Mouse (Mus musculus): ENCODE measurements around the gene Bet1l. TPM values are rescaled to one million over a fixed set of nuclear protein-coding genes. Genes with fewer than 3 reads are reported as not detected.

Bet1l gene
- polyA plus RNA-seq, 1 experiment from 2014 or later, result 27.9 TPM

DNA sequence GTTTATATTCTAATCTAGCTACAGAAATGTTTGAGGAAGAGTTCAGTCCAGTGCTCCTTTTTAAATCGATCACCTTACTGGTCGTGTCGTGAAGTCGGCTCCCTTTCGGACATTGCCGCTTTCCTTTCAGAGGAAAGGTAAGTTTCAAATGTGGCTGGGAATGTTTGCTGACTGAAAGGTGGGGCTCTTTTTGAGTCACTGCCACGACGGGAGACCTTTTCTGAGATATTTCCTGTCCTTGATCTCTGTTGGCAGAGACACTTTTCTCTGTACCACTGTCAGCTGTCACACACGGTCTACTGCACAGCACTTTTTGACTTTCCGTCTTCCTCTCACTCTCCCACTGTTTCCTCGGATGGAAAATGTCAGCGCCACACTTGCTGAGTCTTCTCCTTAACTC, 44.5 kb downstream of the Bet1l start:
- H3K4me1 ChIP-seq (ENCODE audit: control insufficient read depth, insufficient read depth, low read length), result no peaks in the 10 kb centered on the region
- peak; percentile 6 for DNase-seq (ENCODE audit: low spot score)
- no peaks in the 10 kb centered on the region for H3K36me3 ChIP-seq (ENCODE audit: control insufficient read depth, insufficient read depth, low read length)
- H3K9me3 ChIP-seq (ENCODE audit: control insufficient read depth, low read length), result no peaks in the 10 kb centered on the region
- no peak overlapping the region for H3K9ac ChIP-seq (ENCODE audit: low read length)
- no peak overlapping the region for H3K27ac ChIP-seq (replicated peaks; ENCODE audit: low read depth, low read length)
- no peaks in the 10 kb centered on the region for H3K27me3 ChIP-seq (ENCODE audit: control insufficient read depth, insufficient read depth, low read length)
- H3K4me2 ChIP-seq (ENCODE audit: low read depth, severe bottlenecking), result no peak overlapping the region
- 93% methylated on average over 12 of the region's 12 CpGs for whole genome bisulfite sequencing
- H3K4me3 ChIP-seq (ENCODE audit: low read depth, low read length), result no peak overlapping the region
- ATAC-seq (ENCODE audit: insufficient number of reproducible peaks, low FRiP score, low TSS enrichment, low read depth), result no peak

DNA sequence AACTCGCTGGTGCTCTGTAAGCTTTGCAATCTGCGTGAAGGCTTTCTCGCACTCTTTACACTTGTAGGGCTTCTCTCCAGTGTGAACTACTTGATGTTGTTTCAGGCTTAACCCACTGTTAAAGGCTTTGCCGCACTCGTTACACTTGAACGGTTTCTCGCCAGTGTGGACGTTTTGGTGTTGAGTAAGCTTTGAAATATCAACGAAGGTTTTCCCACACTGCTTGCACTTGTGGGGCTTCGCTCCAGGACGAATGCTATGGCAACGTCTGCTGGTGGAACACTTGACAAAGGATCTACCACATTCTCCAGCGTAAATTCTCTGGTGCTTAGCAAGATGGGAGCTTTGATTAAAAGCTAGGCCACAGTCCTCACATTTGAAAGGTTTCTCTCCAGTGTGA, 45.7 kb downstream of the Bet1l start:
- DNase-seq (ENCODE audit: low spot score), result no peak
- H3K36me3 ChIP-seq (ENCODE audit: control insufficient read depth, insufficient read depth, low read length), result no peaks in the 10 kb centered on the region
- no peak overlapping the region for H3K4me2 ChIP-seq (ENCODE audit: low read depth, severe bottlenecking)
- no peaks in the 10 kb centered on the region for H3K4me1 ChIP-seq (ENCODE audit: control insufficient read depth, insufficient read depth, low read length)
- H3K9me3 ChIP-seq (ENCODE audit: control insufficient read depth, low read length), result no peaks in the 10 kb centered on the region
- 93% methylated on average over 13 of the region's 13 CpGs for WGBS
- no peak overlapping the region for H3K27ac ChIP-seq (replicated peaks; ENCODE audit: low read depth, low read length)
- no peak overlapping the region for H3K4me3 ChIP-seq (ENCODE audit: low read depth, low read length)
- no peaks in the 10 kb centered on the region for H3K27me3 ChIP-seq (ENCODE audit: control insufficient read depth, insufficient read depth, low read length)
- no peak for ATAC-seq (ENCODE audit: insufficient number of reproducible peaks, low FRiP score, low TSS enrichment, low read depth)
- H3K9ac ChIP-seq (ENCODE audit: low read length), result no peak overlapping the region

DNA sequence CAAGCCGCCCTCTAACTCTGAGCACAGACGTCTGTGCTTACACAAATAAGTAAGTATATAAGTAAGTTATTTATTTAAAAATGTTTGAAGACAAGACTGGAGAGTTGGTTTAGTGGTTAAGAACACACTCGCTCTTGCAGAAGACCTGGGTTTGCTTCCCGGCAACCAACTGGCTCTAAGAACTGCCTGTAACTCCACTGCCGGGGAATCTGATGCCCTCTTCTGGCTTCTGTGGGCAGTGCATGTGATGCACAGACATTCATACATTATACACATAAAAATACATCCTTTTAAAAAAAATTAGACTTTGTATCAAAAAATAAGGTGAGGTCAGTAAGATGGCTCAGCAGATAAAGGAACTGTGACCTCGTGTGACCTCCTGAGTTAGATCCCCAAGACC, 46.9 kb downstream of the Bet1l start:
- ATAC-seq (ENCODE audit: insufficient number of reproducible peaks, low FRiP score, low TSS enrichment, low read depth), result no peak
- Histone ChIP-seq H3K4me1 (ENCODE audit: control insufficient read depth, insufficient read depth, low read length) (no peaks in the 10 kb centered on the region), H3K27me3 (ENCODE audit: control insufficient read depth, insufficient read depth, low read length) (no peaks in the 10 kb centered on the region), H3K4me2 (ENCODE audit: low read depth, severe bottlenecking) (no peak overlapping the region), H3K27ac (replicated peaks; ENCODE audit: low read depth, low read length) (no peak overlapping the region), H3K4me3 (ENCODE audit: low read depth, low read length) (no peak overlapping the region), H3K9me3 (ENCODE audit: control insufficient read depth, low read length) (no peaks in the 10 kb centered on the region), H3K36me3 (ENCODE audit: control insufficient read depth, insufficient read depth, low read length) (no peaks in the 10 kb centered on the region), H3K9ac (ENCODE audit: low read length) (no peak overlapping the region)
- 93% methylated on average over 6 of the region's 6 CpGs for WGBS
- no peak for DNase-seq (ENCODE audit: low spot score)

- Histone ChIP-seq H3K9ac (ENCODE audit: low read length) (no peak overlapping the region), H3K36me3 (ENCODE audit: control insufficient read depth, insufficient read depth, low read length) (no peaks in the 10 kb centered on the region), H3K27ac (replicated peaks; ENCODE audit: low read depth, low read length) (no peak overlapping the region), H3K9me3 (ENCODE audit: control insufficient read depth, low read length) (no peaks in the 10 kb centered on the region), H3K4me1 (ENCODE audit: control insufficient read depth, insufficient read depth, low read length) (no peaks in the 10 kb centered on the region), H3K27me3 (ENCODE audit: control insufficient read depth, insufficient read depth, low read length) (no peaks in the 10 kb centered on the region), H3K4me3 (ENCODE audit: low read depth, low read length) (no peak overlapping the region), H3K4me2 (ENCODE audit: low read depth, severe bottlenecking) (no peak overlapping the region)
- DNase-seq (ENCODE audit: low spot score) (peak; percentile 31), ATAC-seq (ENCODE audit: insufficient number of reproducible peaks, low FRiP score, low TSS enrichment, low read depth) (no peak)
- 19% methylated on average over 1 of the region's 1 CpGs for WGBS
Measured at GRCm38 (mm10) chr7:140805704-140806103, 51.7 kb downstream of the Bet1l start.

Other genes starting within 250 kb of the Bet1l start
- not detected in 2 replicates for gene Olfr61, start 228.6 kb downstream of the Bet1l start, polyA plus RNA-seq (2014; fragmentation: Nextera tagmentation; extraction: Ambion mirVana)
- gene Olfr53, start 211.1 kb downstream of the Bet1l start, polyA plus RNA-seq (2014; fragmentation: Nextera tagmentation; extraction: Ambion mirVana), result not detected in 2 replicates
- gene Olfr539, start 197.6 kb downstream of the Bet1l start, polyA plus RNA-seq (2014; fragmentation: Nextera tagmentation; extraction: Ambion mirVana), result not detected in 2 replicates
- gene Olfr45, start 175.6 kb downstream of the Bet1l start, polyA plus RNA-seq (2014; fragmentation: Nextera tagmentation; extraction: Ambion mirVana), result 0.09 TPM in 1 of 2 replicates, not detected in the other
- not detected in 2 replicates for gene Olfr541, start 160.3 kb downstream of the Bet1l start, polyA plus RNA-seq (2014; fragmentation: Nextera tagmentation; extraction: Ambion mirVana)
- gene Cyp2e1, start 93.8 kb downstream of the Bet1l start, polyA plus RNA-seq (2014; fragmentation: Nextera tagmentation; extraction: Ambion mirVana), result not detected in 2 replicates
- 0.85 and 1.0 TPM in 2 replicates for gene Syce1, start 69.7 kb downstream of the Bet1l start, polyA plus RNA-seq (2014; fragmentation: Nextera tagmentation; extraction: Ambion mirVana)
- gene Zfp941, start 35.4 kb downstream of the Bet1l start, polyA plus RNA-seq (2014; fragmentation: Nextera tagmentation; extraction: Ambion mirVana), result 2.0 and 3.1 TPM in 2 replicates
- 0.68 and 0.78 TPM in 2 replicates for gene Urah, start 22.6 kb downstream of the Bet1l start, polyA plus RNA-seq (2014; fragmentation: Nextera tagmentation; extraction: Ambion mirVana)
- not detected in 2 replicates for gene Scgb1c1, start 12.0 kb downstream of the Bet1l start, polyA plus RNA-seq (2014; fragmentation: Nextera tagmentation; extraction: Ambion mirVana)
- gene Odf3, start 9.8 kb downstream of the Bet1l start, polyA plus RNA-seq (2014; fragmentation: Nextera tagmentation; extraction: Ambion mirVana), result not detected in 2 replicates
- gene Gm45785, start 1.2 kb downstream of the Bet1l start, polyA plus RNA-seq (2014; fragmentation: Nextera tagmentation; extraction: Ambion mirVana), result not detected in 2 replicates
- 57.2 and 61.4 TPM in 2 replicates for gene Ric8a, start 620 bp downstream of the Bet1l start, polyA plus RNA-seq (2014; fragmentation: Nextera tagmentation; extraction: Ambion mirVana)
- gene Psmd13, start 24.4 kb upstream of the Bet1l start, polyA plus RNA-seq (2014; fragmentation: Nextera tagmentation; extraction: Ambion mirVana), result 185 and 243 TPM in 2 replicates
- gene Sirt3, start 24.7 kb upstream of the Bet1l start, polyA plus RNA-seq (2014; fragmentation: Nextera tagmentation; extraction: Ambion mirVana), result 21.6 and 23.2 TPM in 2 replicates
- 0.88 and 1.0 TPM in 2 replicates for gene Cox8b, start 42.9 kb upstream of the Bet1l start, polyA plus RNA-seq (2014; fragmentation: Nextera tagmentation; extraction: Ambion mirVana)
- gene Nlrp6, start 63.3 kb upstream of the Bet1l start, polyA plus RNA-seq (2014; fragmentation: Nextera tagmentation; extraction: Ambion mirVana), result 0.26 TPM in 1 of 2 replicates, not detected in the other
- 13.6 and 16.1 TPM in 2 replicates for gene Pgghg, start 83.8 kb upstream of the Bet1l start, polyA plus RNA-seq (2014; fragmentation: Nextera tagmentation; extraction: Ambion mirVana)
- 1.7 and 1.9 TPM in 2 replicates for gene Ifitm5, start 92.7 kb upstream of the Bet1l start, polyA plus RNA-seq (2014; fragmentation: Nextera tagmentation; extraction: Ambion mirVana)
- not detected in 2 replicates for gene Gm45717, start 98.4 kb upstream of the Bet1l start, polyA plus RNA-seq (2014; fragmentation: Nextera tagmentation; extraction: Ambion mirVana)
- 853 and 900 TPM in 2 replicates for gene Ifitm2, start 98.4 kb upstream of the Bet1l start, polyA plus RNA-seq (2014; fragmentation: Nextera tagmentation; extraction: Ambion mirVana)
- 63.9 and 68.3 TPM in 2 replicates for gene Ifitm1, start 109.6 kb upstream of the Bet1l start, polyA plus RNA-seq (2014; fragmentation: Nextera tagmentation; extraction: Ambion mirVana)
- gene Ifitm3, start 153.2 kb upstream of the Bet1l start, polyA plus RNA-seq (2014; fragmentation: Nextera tagmentation; extraction: Ambion mirVana), result 45.3 and 50.4 TPM in 2 replicates
- gene Ifitm6, start 160.3 kb upstream of the Bet1l start, polyA plus RNA-seq (2014; fragmentation: Nextera tagmentation; extraction: Ambion mirVana), result not detected in 2 replicates
- gene Gm17387, start 171.6 kb upstream of the Bet1l start, polyA plus RNA-seq (2014; fragmentation: Nextera tagmentation; extraction: Ambion mirVana), result not detected in 2 replicates
- 19.1 and 20.0 TPM in 2 replicates for gene B4galnt4, start 203.5 kb upstream of the Bet1l start, polyA plus RNA-seq (2014; fragmentation: Nextera tagmentation; extraction: Ambion mirVana)
- 3.3 and 3.9 TPM in 2 replicates for gene Pkp3, start 220.6 kb upstream of the Bet1l start, polyA plus RNA-seq (2014; fragmentation: Nextera tagmentation; extraction: Ambion mirVana)
- gene Sigirr, start 243.0 kb upstream of the Bet1l start, polyA plus RNA-seq (2014; fragmentation: Nextera tagmentation; extraction: Ambion mirVana), result 1.9 and 2.8 TPM in 2 replicates

Data from limb, embryonic 11.5 days (tissue).